Mouse (Mus musculus) CH12.LX (cell line): ENCODE measurements around the gene Impg1. TPM values are rescaled to one million over a fixed set of nuclear protein-coding genes. Genes with fewer than 3 reads are reported as not detected.

Source experiments
- DNase-seq: peaks from one replicate; pipeline ENCODE4 v3.0.0-alpha.2; 2013; ENCODE audit errors: extremely low read depth
- H3K27ac ChIP-seq: 2 replicates; pipeline ENCODE4 v1.5.1; 2012; ENCODE audit warnings: low read depth, mild to moderate bottlenecking, control low read depth, moderate library complexity; ENCODE audit not compliant: insufficient read depth
- H3K27me3 ChIP-seq: replicated peaks from 2 replicates; pipeline ENCODE3; 2012; ENCODE audit warnings: inconsistent platforms
- H3K36me3 ChIP-seq, 2 experiments: replicated peaks in 1 of 2; 2 replicates each; pipeline versions ENCODE3 to v1.6.1; 2012; ENCODE audit warnings: inconsistent platforms in 1 of 2, low read length in 1 of 2, mild to moderate bottlenecking in 1 of 2, mixed read lengths in 1 of 2, moderate library complexity in 1 of 2; ENCODE audit not compliant: control insufficient read depth in 1 of 2, insufficient read depth in 1 of 2
- H3K4me1 ChIP-seq, 2 experiments: 2 replicates each; pipeline ENCODE4 v1.6.1; 2012; ENCODE audit warnings: inconsistent platforms in 1 of 2, moderate library complexity in 1 of 2; ENCODE audit not compliant: insufficient read depth in 2 of 2, control insufficient read depth in 1 of 2
- H3K4me2 ChIP-seq: 2 replicates; pipeline ENCODE4 v1.6.1; 2012; ENCODE audit warnings: low read depth, mild to moderate bottlenecking, control low read depth; ENCODE audit not compliant: poor library complexity, insufficient read depth, severe bottlenecking
- H3K4me3 ChIP-seq, 3 experiments: fragments of 150-350 bp in 1 of 3; sonication (generic) in 1 of 3; replicated peaks in 1 of 3; 2 replicates each; pipeline versions ENCODE3 to v1.5.1; 2011 to 2012; ENCODE audit warnings: low read depth in 2 of 3, low read length in 2 of 3, mild to moderate bottlenecking in 2 of 3, moderate library complexity in 2 of 3, control low read depth in 1 of 3, improper control_type of control experiment in 1 of 3, inconsistent platforms in 1 of 3, mixed read lengths in 1 of 3; ENCODE audit not compliant: poor library complexity in 1 of 3
- H3K79me2 ChIP-seq: replicated peaks from 2 replicates; pipeline ENCODE4 v1.6.1; 2012; ENCODE audit warnings: mild to moderate bottlenecking, moderate library complexity; ENCODE audit not compliant: control insufficient read depth, poor library complexity, insufficient read depth, severe bottlenecking; ENCODE audit errors: extremely low read depth
- H3K9ac ChIP-seq: 2 replicates; pipeline ENCODE4 v1.6.1; 2012; ENCODE audit warnings: low read depth, mild to moderate bottlenecking, control low read depth, moderate library complexity; ENCODE audit not compliant: insufficient read depth
- H3K9me3 ChIP-seq: replicated peaks from 2 replicates; pipeline ENCODE3; 2012; ENCODE audit warnings: low read length, inconsistent platforms, mixed read lengths
- CHD1 ChIP-seq: IDR thresholded peaks from 2 replicates; pipeline ENCODE4 v1.6.1; 2012; ENCODE audit warnings: low read depth, low read length, improper control_type of control experiment, inconsistent platforms
- CHD2 ChIP-seq: IDR thresholded peaks from 2 replicates; pipeline ENCODE4 v1.6.1; 2011; ENCODE audit warnings: low read length, improper control_type of control experiment
- CTCF ChIP-seq, 2 experiments: IDR thresholded peaks in 1 of 2; conservative IDR thresholded peaks in 1 of 2; 2 replicates each; pipeline ENCODE4 v1.5.1; 2011 to 2012; ENCODE audit warnings: low read depth in 2 of 2, low read length in 2 of 2, improper control_type of control experiment in 1 of 2, inconsistent platforms in 1 of 2, mild to moderate bottlenecking in 1 of 2, moderate library complexity in 1 of 2
- E2F4 ChIP-seq: IDR thresholded peaks from 2 replicates; pipeline ENCODE4 v1.6.1; 2011; ENCODE audit warnings: low read depth, low read length, improper control_type of control experiment; ENCODE audit not compliant: insufficient replicate concordance
- ELF1 ChIP-seq: IDR thresholded peaks from 2 replicates; pipeline ENCODE4 v1.6.1; 2014; ENCODE audit warnings: low read depth, mild to moderate bottlenecking, inconsistent platforms, low read length, improper control_type of control experiment
- GABPA ChIP-seq: IDR thresholded peaks from 2 replicates; pipeline ENCODE4 v1.6.1; 2012; ENCODE audit warnings: low read depth, low read length, improper control_type of control experiment, inconsistent platforms; ENCODE audit not compliant: insufficient replicate concordance
- JUN ChIP-seq: IDR thresholded peaks from 2 replicates; pipeline ENCODE4 v1.6.1; 2011; ENCODE audit warnings: low read depth, mild to moderate bottlenecking, low read length, improper control_type of control experiment, moderate library complexity; ENCODE audit not compliant: insufficient read depth
- MAFK ChIP-seq: IDR thresholded peaks from 2 replicates; pipeline ENCODE4 v1.6.1; 2011; ENCODE audit warnings: low read length, improper control_type of control experiment; ENCODE audit not compliant: insufficient replicate concordance
- MEF2A ChIP-seq: IDR thresholded peaks from 2 replicates; pipeline ENCODE4 v1.6.1; 2014; ENCODE audit warnings: low read depth, mild to moderate bottlenecking, inconsistent platforms, low read length, improper control_type of control experiment, borderline replicate concordance
- MYC ChIP-seq: IDR thresholded peaks from 2 replicates; pipeline ENCODE4 v1.6.1; 2011; ENCODE audit warnings: low read depth, mild to moderate bottlenecking, improper control_type of control experiment, low read length
- NELFE ChIP-seq: IDR thresholded peaks from 2 replicates; pipeline ENCODE4 v1.6.1; 2011; ENCODE audit warnings: low read depth, low read length, improper control_type of control experiment
- NRF1 ChIP-seq: IDR thresholded peaks from 2 replicates; pipeline ENCODE4 v1.6.1; 2014; ENCODE audit warnings: low read depth, mild to moderate bottlenecking, inconsistent platforms, low read length, improper control_type of control experiment, moderate library complexity
- PAX5 ChIP-seq: IDR thresholded peaks from 2 replicates; pipeline ENCODE4 v1.6.1; 2012; ENCODE audit warnings: low read length, inconsistent platforms, mixed read lengths
- POLR2A ChIP-seq: IDR thresholded peaks from 2 replicates; pipeline ENCODE4 v1.6.1; 2011; ENCODE audit warnings: low read depth, mild to moderate bottlenecking, improper control_type of control experiment, low read length
- POLR2AphosphoS2 ChIP-seq: IDR thresholded peaks from 2 replicates; pipeline ENCODE4 v1.6.1; 2011; ENCODE audit warnings: low read depth, low read length, improper control_type of control experiment
- RAD21 ChIP-seq: IDR thresholded peaks from 2 replicates; pipeline ENCODE4 v1.6.1; 2011; ENCODE audit warnings: low read depth, mild to moderate bottlenecking, low read length, improper control_type of control experiment, moderate library complexity
- RCOR1 ChIP-seq: conservative IDR thresholded peaks from 2 replicates; pipeline ENCODE4 v1.6.1; 2012; ENCODE audit warnings: low read depth, mild to moderate bottlenecking, inconsistent platforms, low read length, improper control_type of control experiment
- SMC3 ChIP-seq: IDR thresholded peaks from 2 replicates; pipeline ENCODE4 v1.6.1; 2011; ENCODE audit warnings: low read depth, low read length, improper control_type of control experiment
- TBP ChIP-seq: conservative IDR thresholded peaks from 2 replicates; pipeline ENCODE4 v1.6.1; 2011; ENCODE audit warnings: low read depth, low read length, improper control_type of control experiment
- UBTF ChIP-seq: IDR thresholded peaks from 2 replicates; pipeline ENCODE4 v1.6.1; 2012; ENCODE audit warnings: low read depth, mild to moderate bottlenecking, inconsistent platforms, low read length, improper control_type of control experiment, moderate library complexity
- USF1 ChIP-seq: IDR thresholded peaks from 2 replicates; pipeline ENCODE4 v1.6.1; 2014; ENCODE audit warnings: low read depth, mild to moderate bottlenecking, inconsistent platforms, low read length, improper control_type of control experiment
- ZC3H11A ChIP-seq: IDR thresholded peaks from 2 replicates; pipeline ENCODE4 v1.6.1; 2012; ENCODE audit warnings: low read depth, mild to moderate bottlenecking, inconsistent platforms, low read length, improper control_type of control experiment
- ZKSCAN1 ChIP-seq: IDR thresholded peaks from 2 replicates; pipeline ENCODE4 v1.6.1; 2012; ENCODE audit warnings: low read depth, inconsistent platforms, low read length, improper control_type of control experiment, borderline replicate concordance
- ZMIZ1 ChIP-seq: IDR thresholded peaks from 2 replicates; pipeline ENCODE4 v1.6.1; 2012; ENCODE audit warnings: low read depth, mild to moderate bottlenecking, inconsistent platforms, low read length, improper control_type of control experiment
- ZNF384 ChIP-seq: IDR thresholded peaks from 2 replicates; pipeline ENCODE4 v1.6.1; 2012; ENCODE audit warnings: low read depth, low read length, improper control_type of control experiment, inconsistent platforms
- dilution Hi-C: fragments of 300-500 bp; cut with MboI; formaldehyde crosslinking; loops from 2 replicates; pipeline ENCODE4 v1.14.3; 2020; ENCODE audit warnings: low sequenced_read_pairs; ENCODE audit not compliant: extremely low pct_unique_long_range_greater_than_20kb, extremely low pct_ligation_motif_present
- in situ Hi-C: fragments of 300-500 bp; cut with MboI; formaldehyde crosslinking; loops from 3 replicates; pipeline ENCODE4 v1.14.3; 2019; ENCODE audit warnings: low sequenced_read_pairs, low pct_ligation_motif_present, low pct_unique_long_range_greater_than_20kb, mixed read lengths
- polyA plus RNA-seq: library from polyadenylated mRNA; unstranded; fragments of >175 nt; gene quantifications from 2 replicates; pipeline ENCODE4 v1.2.1, GENCODE M21; 2012; ENCODE audit warnings: low read depth; ENCODE audit not compliant: insufficient read length
- total RNA-seq, 2 experiments: library from RNA; depleted of rRNA; stranded (reverse); fragments of 300-350 nt in 1 of 2; fragments of >200 nt in 1 of 2; gene quantifications; 2 replicates each; pipeline ENCODE4 v1.2.3; 2012 to 2014

The Impg1 gene
- total and polyA plus RNA-seq, 3 experiments = 0.13 to 0.90 (median 0.42) TPM

- H3K79me2 ChIP-seq = no peaks in the 10 kb centered on the region
- dilution Hi-C loops = no loop called here
- H3K9ac ChIP-seq = no peak overlapping the region
Measured at GRCm38 (mm10) chr9:80303518-80303917, 161.8 kb downstream of the Impg1 start.

GRCm38 (mm10) chr9:80299031-80299430, 166.2 kb downstream of the Impg1 start:
- no peak overlapping the region for H3K27ac ChIP-seq
- no peak for DNase-seq
- dilution Hi-C loops = no loop called here
- TF ChIP-seq NRF1 (no peak), MAFK (no peak), NELFE (no peak), JUN (no peak), SMC3 (no peak)
- TF ChIP-seq, all 38 proteins: peak for 0
- Histone ChIP-seq H3K36me3 (peaks cover 0 to 32% of the 10 kb centered on the region in 2 experiments), H3K4me2 (no peak overlapping the region), H3K9ac (no peak overlapping the region), H3K9me3 (no peaks in the 10 kb centered on the region), H3K4me1 (peaks cover 0 to 5% of the 10 kb centered on the region in 2 experiments; a peak in 1 of 4 replicates), H3K4me3 (no peak overlapping the region), H3K27me3 (no peaks in the 10 kb centered on the region), H3K79me2 (no peaks in the 10 kb centered on the region)
- in situ Hi-C loops = no loop called here

More at GRCm38 (mm10) chr9:80303518-80303917, 161.8 kb downstream of the Impg1 start:
- in situ Hi-C loops = loop anchor here (25.0 kb wide), 1 partner anchor 1334 kb away; the partner anchor contains the start of gene Htr1b
- peak; percentile 41 for DNase-seq
- peaks cover 0 to 5% of the 10 kb centered on the region in 2 experiments; a peak in 1 of 4 replicates for H3K4me1 ChIP-seq
- no peak overlapping the region for H3K4me3 ChIP-seq
- no peaks in the 10 kb centered on the region for H3K27me3 ChIP-seq
- peaks cover 0 to 45% of the 10 kb centered on the region in 2 experiments for H3K36me3 ChIP-seq
- H3K9me3 ChIP-seq = no peaks in the 10 kb centered on the region
- TF ChIP-seq ZC3H11A (no peak), MEF2A (no peak), RAD21 (peak; percentile 47), ELF1 (no peak), JUN (no peak), CTCF (conservative IDR thresholded peaks at IDR 0.05 in 1 of 2, IDR thresholded peaks at IDR 0.05 in 1 of 2; ENCODE audit: low read depth in 2 of 2, low read length in 2 of 2) (peak; percentile 31 to 68), SMC3 (peak; percentile 69), CHD2 (no peak), CHD1 (no peak), ZMIZ1 (no peak)
- H3K27ac ChIP-seq = no peak overlapping the region
- H3K4me2 ChIP-seq = no peak overlapping the region

- Histone ChIP-seq H3K4me1 (peaks cover 0 to 2% of the 10 kb centered on the region in 2 experiments; a peak in 1 of 4 replicates), H3K27me3 (no peaks in the 10 kb centered on the region), H3K4me3 (no peak overlapping the region), H3K79me2 (no peaks in the 10 kb centered on the region), H3K9me3 (no peaks in the 10 kb centered on the region), H3K4me2 (no peak overlapping the region), H3K9ac (no peak overlapping the region), H3K36me3 (peaks cover 0 to 28% of the 10 kb centered on the region in 2 experiments), H3K27ac (no peak overlapping the region)
- no peak for DNase-seq
- in situ Hi-C loops (no loop called here), dilution Hi-C loops (no loop called here)
- no peak for TF ChIP-seq E2F4
- TF ChIP-seq NRF1 = no peak
- no peak for TF ChIP-seq ZNF384
- TF ChIP-seq CTCF (conservative IDR thresholded peaks at IDR 0.05 in 1 of 2, IDR thresholded peaks at IDR 0.05 in 1 of 2; ENCODE audit: low read depth in 2 of 2, low read length in 2 of 2) = no peak
- no peak for TF ChIP-seq MYC
- TF ChIP-seq PAX5 = no peak
- TF ChIP-seq RAD21 = no peak
- no peak for TF ChIP-seq UBTF
- no peak for TF ChIP-seq ZKSCAN1
- no peak for TF ChIP-seq NELFE
- no peak for TF ChIP-seq ELF1
- TF ChIP-seq POLR2A = no peak
- no peak for TF ChIP-seq POLR2AphosphoS2
- TF ChIP-seq RCOR1 = no peak
- TF ChIP-seq TBP = no peak
- no peak for TF ChIP-seq USF1
- no peak for TF ChIP-seq GABPA
- no peak for TF ChIP-seq ZC3H11A
- no peak for TF ChIP-seq MAFK
Measured at GRCm38 (mm10) chr9:80296086-80296485, 169.2 kb downstream of the Impg1 start.
